Mouse (Mus musculus) ES-Bruce4 (cell line): ENCODE results near the gene Gtf2i. TPM values are rescaled to one million over a fixed set of nuclear protein-coding genes. Genes with fewer than 3 reads are reported as not detected.

ENCODE experiments used
- H3K27ac ChIP-seq: 2 replicates; pipeline ENCODE4 v1.5.1; 2012; ENCODE audit warnings: low read length, inconsistent platforms; ENCODE audit not compliant: insufficient read depth
- H3K27me3 ChIP-seq: 2 replicates; pipeline ENCODE4 v1.6.1; 2012; ENCODE audit warnings: mild to moderate bottlenecking, low read length, inconsistent platforms; ENCODE audit not compliant: control insufficient read depth, poor library complexity, insufficient read depth, severe bottlenecking
- H3K36me3 ChIP-seq: 2 replicates; pipeline ENCODE4 v1.6.1; 2012; ENCODE audit warnings: inconsistent platforms, mild to moderate bottlenecking, low read length, moderate library complexity; ENCODE audit not compliant: control insufficient read depth, poor library complexity, insufficient read depth, severe bottlenecking
- H3K4me1 ChIP-seq: one replicate; pipeline ENCODE4 v1.8.1; 2011; ENCODE audit warnings: low read length; ENCODE audit not compliant: control insufficient read depth, insufficient read depth
- H3K4me3 ChIP-seq: 2 replicates; pipeline ENCODE4 v1.5.1; 2011; ENCODE audit warnings: low read depth, mild to moderate bottlenecking, low read length
- H3K9ac ChIP-seq: 2 replicates; pipeline ENCODE4 v1.6.1; 2012; ENCODE audit warnings: low read depth, mild to moderate bottlenecking, inconsistent platforms; ENCODE audit not compliant: poor library complexity, severe bottlenecking
- H3K9me3 ChIP-seq: replicated peaks from 2 replicates; pipeline ENCODE4 v1.6.1; 2012; ENCODE audit warnings: mild to moderate bottlenecking, low read length, inconsistent platforms; ENCODE audit not compliant: control insufficient read depth, poor library complexity, insufficient read depth, severe bottlenecking
- CTCF ChIP-seq: IDR thresholded peaks from one replicate; pipeline ENCODE4 v1.8.1; 2011; ENCODE audit warnings: low read depth, low read length
- EP300 ChIP-seq: IDR thresholded peaks from 2 replicates; pipeline ENCODE4 v1.6.1; 2011; ENCODE audit warnings: low read depth, low read length; ENCODE audit not compliant: insufficient read depth
- POLR2A ChIP-seq: IDR thresholded peaks from one replicate; pipeline ENCODE4 v1.8.1; 2011; ENCODE audit warnings: low read length; ENCODE audit not compliant: insufficient read depth
- polyA plus RNA-seq: library from polyadenylated mRNA; stranded (reverse); fragments of >200 nt; gene quantifications from 2 replicates; pipeline ENCODE4 v1.2.4, GENCODE M21; 2011; ENCODE audit warnings: low read depth; ENCODE audit not compliant: missing spikeins, insufficient read depth, insufficient read length

The Gtf2i gene
- polyA plus RNA-seq, 1 experiment, result 242 TPM

DNA sequence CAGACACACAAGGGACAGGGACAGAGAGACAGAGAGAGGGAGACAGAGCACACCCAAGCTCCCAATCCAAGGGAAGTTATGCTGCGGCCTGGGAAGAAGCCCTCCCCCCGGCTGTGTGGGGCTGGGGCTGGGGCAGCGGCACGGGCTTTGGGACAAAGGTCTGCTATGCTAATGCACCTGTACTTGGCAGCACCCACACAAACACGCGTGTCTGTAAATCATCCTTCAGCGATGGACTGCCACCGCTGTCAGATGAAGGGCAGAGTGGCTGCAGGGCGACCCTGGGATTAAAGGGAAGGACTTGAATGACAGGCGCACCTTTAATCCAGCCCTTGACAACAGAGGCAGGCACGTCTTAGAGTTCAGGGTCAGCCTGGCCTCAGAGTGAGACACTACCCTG lies 43.1 kb downstream of the Gtf2i start:
- Histone ChIP-seq H3K27ac (no peak overlapping the region), H3K4me3 (no peak overlapping the region), H3K9me3 (no peaks in the 10 kb centered on the region), H3K9ac (no peak overlapping the region), H3K36me3 (peaks cover 7% of the 10 kb centered on the region), H3K4me1 (no peaks in the 10 kb centered on the region), H3K27me3 (no peaks in the 10 kb centered on the region)
- no peak for TF ChIP-seq POLR2A
- TF ChIP-seq EP300, result no peak
- no peak for TF ChIP-seq CTCF

- peaks cover 14% of the 10 kb centered on the region for H3K36me3 ChIP-seq
- H3K9me3 ChIP-seq, result no peaks in the 10 kb centered on the region
- no peaks in the 10 kb centered on the region for H3K4me1 ChIP-seq
- H3K27me3 ChIP-seq, result no peaks in the 10 kb centered on the region
- no peak overlapping the region for H3K9ac ChIP-seq
- no peak for TF ChIP-seq CTCF
- no peak for TF ChIP-seq EP300
- no peak for TF ChIP-seq POLR2A
- no peak overlapping the region for H3K27ac ChIP-seq
- H3K4me3 ChIP-seq, result no peak overlapping the region
These were observed 44.0 kb downstream of the Gtf2i start for GRCm38 (mm10) chr5:134270566-134270965.

DNA sequence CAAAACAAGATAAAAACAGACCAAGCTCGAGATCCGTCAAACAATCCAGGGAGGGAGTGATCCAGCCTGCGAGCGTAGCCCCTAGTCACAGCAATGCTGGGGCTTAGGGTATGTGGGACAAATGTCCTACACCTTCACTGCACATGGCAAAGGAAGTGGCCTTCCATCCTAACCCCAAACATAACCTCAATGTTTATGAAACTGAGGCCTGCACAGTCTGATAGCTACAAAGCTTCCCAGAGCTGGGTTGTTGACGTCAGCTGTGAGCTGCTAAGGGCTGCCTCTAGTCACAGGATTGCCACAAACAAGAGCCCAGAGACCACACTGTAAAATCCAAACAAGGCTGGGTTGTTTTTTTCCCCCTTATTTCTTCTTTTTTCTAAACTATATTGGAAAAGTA lies 44.8 kb downstream of the Gtf2i start:
- H3K36me3 ChIP-seq, result peaks cover 19% of the 10 kb centered on the region
- H3K9me3 ChIP-seq, result no peaks in the 10 kb centered on the region
- no peak overlapping the region for H3K9ac ChIP-seq
- no peaks in the 10 kb centered on the region for H3K4me1 ChIP-seq
- no peaks in the 10 kb centered on the region for H3K27me3 ChIP-seq
- H3K4me3 ChIP-seq, result no peak overlapping the region
- TF ChIP-seq CTCF (no peak), EP300 (no peak), POLR2A (no peak)
- no peak overlapping the region for H3K27ac ChIP-seq

GRCm38 (mm10) chr5:134268751-134269150 lies 45.8 kb downstream of the Gtf2i start:
- no peaks in the 10 kb centered on the region for H3K9me3 ChIP-seq
- no peak overlapping the region for H3K4me3 ChIP-seq
- TF ChIP-seq POLR2A (no peak), EP300 (no peak), CTCF (no peak)
- peaks cover 17% of the 10 kb centered on the region for H3K36me3 ChIP-seq
- H3K27ac ChIP-seq, result no peak overlapping the region
- no peak overlapping the region for H3K9ac ChIP-seq
- H3K27me3 ChIP-seq, result no peaks in the 10 kb centered on the region
- no peaks in the 10 kb centered on the region for H3K4me1 ChIP-seq

DNA sequence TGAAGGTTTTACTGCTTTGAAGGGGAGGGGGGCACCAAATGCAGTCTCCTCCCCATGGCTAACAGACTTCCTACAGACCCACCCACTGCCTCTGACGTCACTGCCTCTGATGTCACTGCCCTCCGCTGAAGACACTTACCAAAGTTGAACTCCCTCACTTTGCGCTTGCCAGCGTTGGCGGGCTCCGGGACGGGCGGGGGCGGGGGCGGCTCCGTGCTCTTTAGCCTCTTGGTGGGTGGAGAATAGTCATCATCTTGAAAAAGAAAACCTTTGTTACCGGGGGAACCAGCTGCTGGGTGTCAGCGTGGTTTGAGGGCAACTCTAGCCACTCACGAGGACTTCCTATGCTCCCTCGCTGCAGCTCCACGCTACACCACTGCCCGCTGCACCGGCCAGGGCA lies 48.2 kb downstream of the Gtf2i start:
- no peaks in the 10 kb centered on the region for H3K9me3 ChIP-seq
- peaks cover 34% of the 10 kb centered on the region for H3K36me3 ChIP-seq
- peak overlapping the region; percentile 9; the same call in 1 of the 2 replicates for H3K4me3 ChIP-seq
- H3K9ac ChIP-seq, result no peak overlapping the region
- no peaks in the 10 kb centered on the region for H3K4me1 ChIP-seq
- no peak overlapping the region for H3K27ac ChIP-seq
- H3K27me3 ChIP-seq, result no peaks in the 10 kb centered on the region
- TF ChIP-seq CTCF (no peak), POLR2A (no peak), EP300 (no peak)

DNA sequence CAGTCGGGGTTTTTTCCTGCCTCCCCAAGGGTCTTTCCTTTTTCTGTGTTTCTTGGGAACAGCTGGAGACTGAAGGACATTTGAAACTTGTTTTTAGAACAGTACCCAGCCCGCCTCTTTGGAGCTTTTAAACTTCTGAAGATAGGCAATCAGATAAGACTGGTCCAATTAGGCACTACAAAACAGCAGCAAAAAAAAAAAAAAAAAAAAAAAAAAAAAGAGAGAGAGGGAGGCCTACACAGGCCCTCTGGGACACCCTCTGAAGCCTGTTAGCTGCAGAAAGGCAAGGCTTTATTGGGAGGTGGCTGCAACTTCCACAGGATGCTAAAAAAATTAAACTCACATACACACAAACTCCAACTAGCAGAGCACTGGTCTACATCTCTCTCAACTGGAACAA lies 48.7 kb downstream of the Gtf2i start:
- H3K4me1 ChIP-seq, result no peaks in the 10 kb centered on the region
- no peaks in the 10 kb centered on the region for H3K9me3 ChIP-seq
- TF ChIP-seq EP300 (no peak), POLR2A (no peak), CTCF (no peak)
- peaks cover 39% of the 10 kb centered on the region for H3K36me3 ChIP-seq
- no peak overlapping the region for H3K27ac ChIP-seq
- H3K27me3 ChIP-seq, result no peaks in the 10 kb centered on the region
- no peak overlapping the region for H3K4me3 ChIP-seq
- H3K9ac ChIP-seq, result no peak overlapping the region
